Comparison of ENCODE assay signal across 27 mouse cellular contexts in genomic region chr2:83256811-83257321, GRCm38 (mm10).
DNase-seq lines count a peak whose midpoint lies in the region; ATAC-seq and TF ChIP-seq lines count a peak whose summit lies in the region.
"Had no signal": no experiment of that assay in that cellular context is flagged by ENCODE, and none has a peak within 500 bp of the region (broad histone marks: within the 10 kb centered on the region; RNA-seq: fewer than 3 reads in every experiment).

No protein-coding gene starts in this region.

- no peaks in the 10 kb centered on the region for H3K4me1 ChIP-seq in hindbrain, embryonic 14.5 days (replicated peaks; ENCODE audit: control insufficient read depth, insufficient read depth, low read length)
- H3K4me1 ChIP-seq in hindbrain, postnatal 0 days (ENCODE audit: insufficient read depth, low read length), result no peaks in the 10 kb centered on the region
- peaks cover 5% of the 10 kb centered on the region; the same call in 1 of the 2 replicates for H3K4me1 ChIP-seq in limb, embryonic 12.5 days (replicated peaks)
- H3K4me1 ChIP-seq in limb, embryonic 10.5 days, result peaks cover 18% of the 10 kb centered on the region
- H3K4me1 ChIP-seq in limb, embryonic 14.5 days (ENCODE audit: control insufficient read depth, insufficient read depth, low read length), result no peaks in the 10 kb centered on the region
- H3K4me1 ChIP-seq: embryonic facial prominence, embryonic 10.5 days; embryonic facial prominence, embryonic 15.5 days; hindbrain, embryonic 10.5 days; neural tube, embryonic 13.5 days had no signal

- TF ChIP-seq CTCF in hindbrain, postnatal 0 days (IDR thresholded peaks at IDR 0.05; ENCODE audit: low read depth), result no peak

- no peaks in the 10 kb centered on the region for H3K36me3 ChIP-seq in hindbrain, embryonic 14.5 days (replicated peaks; ENCODE audit: control insufficient read depth, insufficient read depth)
- no peaks in the 10 kb centered on the region for H3K36me3 ChIP-seq in hindbrain, postnatal 0 days (ENCODE audit: insufficient read depth, low read length)
- H3K36me3 ChIP-seq in limb, embryonic 12.5 days, result no peaks in the 10 kb centered on the region
- H3K36me3 ChIP-seq in limb, embryonic 10.5 days, result no peaks in the 10 kb centered on the region
- no peaks in the 10 kb centered on the region for H3K36me3 ChIP-seq in limb, embryonic 14.5 days (ENCODE audit: control insufficient read depth, insufficient read depth, low read length)
- H3K36me3 ChIP-seq: embryonic facial prominence, embryonic 10.5 days; embryonic facial prominence, embryonic 15.5 days; hindbrain, embryonic 10.5 days; limb, embryonic 15.5 days; neural tube, embryonic 13.5 days had no signal

- H3K27me3 ChIP-seq in hindbrain, embryonic 14.5 days (ENCODE audit: control insufficient read depth, insufficient read depth, low read length), result no peaks in the 10 kb centered on the region
- H3K27me3 ChIP-seq in hindbrain, postnatal 0 days (ENCODE audit: insufficient read depth, low read length), result no peaks in the 10 kb centered on the region
- H3K27me3 ChIP-seq in limb, embryonic 12.5 days, result no peaks in the 10 kb centered on the region
- H3K27me3 ChIP-seq in limb, embryonic 10.5 days (ENCODE audit: low read depth, poor library complexity, severe bottlenecking), result no peaks in the 10 kb centered on the region
- no peaks in the 10 kb centered on the region for H3K27me3 ChIP-seq in limb, embryonic 14.5 days (ENCODE audit: control insufficient read depth, insufficient read depth, low read length)
- H3K27me3 ChIP-seq: embryonic facial prominence, embryonic 15.5 days; limb, embryonic 15.5 days; neural tube, embryonic 13.5 days had no signal

- WGBS in hindbrain, embryonic 14.5 days, result 63% methylated on average over 2 of the region's 2 CpGs
- WGBS in hindbrain, postnatal 0 days, result 26% methylated on average over 2 of the region's 2 CpGs
- 28% methylated on average over 2 of the region's 2 CpGs for WGBS in limb, embryonic 12.5 days
- 70% methylated on average over 2 of the region's 2 CpGs for WGBS in limb, embryonic 10.5 days
- 14% methylated on average over 2 of the region's 2 CpGs for WGBS in limb, embryonic 14.5 days

- H3K9ac ChIP-seq in hindbrain, embryonic 14.5 days, result no peak overlapping the region
- H3K9ac ChIP-seq in hindbrain, postnatal 0 days (replicated peaks; ENCODE audit: low read length), result no peak overlapping the region
- H3K9ac ChIP-seq in limb, embryonic 12.5 days (replicated peaks), result no peak overlapping the region
- no peak overlapping the region for H3K9ac ChIP-seq in limb, embryonic 14.5 days (ENCODE audit: low read depth, low read length, severe bottlenecking)
- H3K9ac ChIP-seq: embryonic facial prominence, embryonic 15.5 days; limb, embryonic 15.5 days; liver, embryonic 14.5 days; neural tube, embryonic 13.5 days had no signal

- peak; percentile 26 for DNase-seq in hindbrain, embryonic 14.5 days (ENCODE audit: low spot score)
- no peak for DNase-seq in hindbrain, postnatal 0 days (ENCODE audit: low spot score)
- no peak for DNase-seq in limb, embryonic 10.5 days (ENCODE audit: low spot score)
- DNase-seq in forelimb bud, embryonic 11.5 days (ENCODE audit: low read depth, low spot score), result peak; percentile 18
- DNase-seq in limb, embryonic 14.5 days (ENCODE audit: low spot score), result peak; percentile 52
- DNase-seq: adrenal gland, postnatal 25 days; B cell, adult 2 months; cerebellum, adult 2 months; cerebellum, postnatal 25 days; gastrocnemius, postnatal 14 days; heart, postnatal 14 days; layer of hippocampus, adult 9-11 months; lung, adult 2 months; lung, postnatal 10 days; retina, postnatal 1 day; right cerebral cortex, postnatal 14 days; thymus, postnatal 4 days had no signal

- no peak for ATAC-seq in hindbrain, embryonic 14.5 days (ENCODE audit: low FRiP score)
- no peak for ATAC-seq in hindbrain, postnatal 0 days
- peak; percentile 66; the same call in 1 of the 2 replicates for ATAC-seq in limb, embryonic 12.5 days (ENCODE audit: insufficient number of reproducible peaks, insufficient read depth, low FRiP score, low TSS enrichment, low read depth)
- ATAC-seq in limb, embryonic 14.5 days (ENCODE audit: low FRiP score, low read depth), result peak; percentile 30; the same call in 1 of the 2 replicates
- ATAC-seq: intestine, postnatal 0 days had no signal

- H3K4me3 ChIP-seq in hindbrain, embryonic 14.5 days (replicated peaks; ENCODE audit: low read length), result no peak overlapping the region
- H3K4me3 ChIP-seq in hindbrain, postnatal 0 days (ENCODE audit: low read length), result no peak overlapping the region
- H3K4me3 ChIP-seq in limb, embryonic 12.5 days (replicated peaks), result no peak overlapping the region
- no peak overlapping the region for H3K4me3 ChIP-seq in limb, embryonic 10.5 days
- no peak overlapping the region for H3K4me3 ChIP-seq in limb, embryonic 14.5 days (replicated peaks; ENCODE audit: low read length)
- H3K4me3 ChIP-seq: embryonic facial prominence, embryonic 10.5 days; embryonic facial prominence, embryonic 15.5 days; hindbrain, embryonic 10.5 days; limb, embryonic 15.5 days; neural tube, embryonic 13.5 days had no signal

- H3K9me3 ChIP-seq in hindbrain, embryonic 14.5 days (ENCODE audit: control insufficient read depth, low read length), result no peaks in the 10 kb centered on the region
- H3K9me3 ChIP-seq in hindbrain, postnatal 0 days (ENCODE audit: low read length), result no peaks in the 10 kb centered on the region
- H3K9me3 ChIP-seq in limb, embryonic 12.5 days, result no peaks in the 10 kb centered on the region
- no peaks in the 10 kb centered on the region for H3K9me3 ChIP-seq in limb, embryonic 10.5 days (replicated peaks)
- no peaks in the 10 kb centered on the region for H3K9me3 ChIP-seq in limb, embryonic 14.5 days (ENCODE audit: control insufficient read depth, low read length)
- H3K9me3 ChIP-seq: embryonic facial prominence, embryonic 10.5 days; embryonic facial prominence, embryonic 15.5 days; hindbrain, embryonic 10.5 days; limb, embryonic 15.5 days; neural tube, embryonic 13.5 days had no signal

- no peak overlapping the region for H3K4me2 ChIP-seq in hindbrain, embryonic 14.5 days (replicated peaks)
- no peak overlapping the region for H3K4me2 ChIP-seq in hindbrain, postnatal 0 days (ENCODE audit: low read depth, low read length)
- H3K4me2 ChIP-seq in limb, embryonic 12.5 days, result no peak overlapping the region
- no peak overlapping the region for H3K4me2 ChIP-seq in limb, embryonic 14.5 days (replicated peaks; ENCODE audit: low read depth, low read length, severe bottlenecking)
- H3K4me2 ChIP-seq: embryonic facial prominence, embryonic 15.5 days; limb, embryonic 15.5 days; midbrain, embryonic 11.5 days; neural tube, embryonic 13.5 days had no signal

- TF ChIP-seq POLR2A in limb, embryonic 14.5 days (IDR thresholded peaks at IDR 0.05; ENCODE audit: borderline replicate concordance, extremely low read depth, insufficient read depth, insufficient read length), result no peak

- no peak overlapping the region for H3K27ac ChIP-seq in hindbrain, embryonic 14.5 days
- H3K27ac ChIP-seq in hindbrain, postnatal 0 days, result no peak overlapping the region
- H3K27ac ChIP-seq in limb, embryonic 12.5 days, result no peak overlapping the region
- H3K27ac ChIP-seq in limb, embryonic 10.5 days, result no peak overlapping the region
- no peak overlapping the region for H3K27ac ChIP-seq in limb, embryonic 14.5 days (replicated peaks; ENCODE audit: low read depth, low read length)
- H3K27ac ChIP-seq: embryonic facial prominence, embryonic 10.5 days; embryonic facial prominence, embryonic 15.5 days; hindbrain, embryonic 10.5 days; kidney, postnatal 0 days; limb, embryonic 15.5 days; liver, embryonic 14.5 days; neural tube, embryonic 13.5 days had no signal

Comparison
In these comparisons a context has a peak if more than half of its experiments do, and no peak if none do; other contexts are left out.
1. DNase-seq: peak in hindbrain, embryonic 14.5 days (single experiment), forelimb bud, embryonic 11.5 days (single experiment) and limb, embryonic 14.5 days (single experiment); none in hindbrain, postnatal 0 days (single experiment) and limb, embryonic 10.5 days (single experiment).
2. ATAC-seq: peak in limb, embryonic 12.5 days (single experiment) and limb, embryonic 14.5 days (single experiment); none in hindbrain, embryonic 14.5 days (single experiment) and hindbrain, postnatal 0 days (single experiment).